Mouse (Mus musculus) heart, adult 11 months (tissue): ENCODE measurements around the gene Zfp592.
"Not testable (repeated sequence)": the region's sequence is repeated elsewhere in the genome, so short reads cannot be mapped to it uniquely, and the experiment has no call there.

ENCODE experiments used
- DNase-seq: peaks from one replicate; pipeline ENCODE4 v3.0.0; 2022

The Zfp592 gene

GRCm38 (mm10) chr7:80992980-80993833, at the start of gene Zfp592:
Gene Zfp592, plus strand, starts transcription at chr7:80993681.
- DNase-seq, result peak; percentile 99

GRCm38 (mm10) chr7:80947445-80948350, 45.8 kb upstream of the Zfp592 start, which contains the start of gene Sec11a:
Gene Sec11a, minus strand, starts transcription at chr7:80947780.
- peak; percentile 99 for DNase-seq

- DNase-seq, result peak; percentile 34
These were observed 42.0 kb upstream of the Zfp592 start for GRCm38 (mm10) chr7:80951461-80951860.

- peak; percentile 34 for DNase-seq
These were observed 41.3 kb upstream of the Zfp592 start for GRCm38 (mm10) chr7:80952140-80952539.

- DNase-seq, result peak; percentile 55
These were observed 39.2 kb upstream of the Zfp592 start for GRCm38 (mm10) chr7:80954251-80954650.

- peak; percentile 39 for DNase-seq
These were observed 36.6 kb upstream of the Zfp592 start for GRCm38 (mm10) chr7:80956891-80957290.

GRCm38 (mm10) chr7:80959003-80959402, 34.5 kb upstream of the Zfp592 start:
- peak; percentile 36 for DNase-seq

GRCm38 (mm10) chr7:80962799-80963198, 30.7 kb upstream of the Zfp592 start:
- peak; percentile 10 for DNase-seq

GRCm38 (mm10) chr7:80970913-80971312, 22.6 kb upstream of the Zfp592 start:
- peak; percentile 82 for DNase-seq

GRCm38 (mm10) chr7:80971419-80971818, 22.1 kb upstream of the Zfp592 start:
- DNase-seq, result peak; percentile 62

GRCm38 (mm10) chr7:80972082-80972481, 21.4 kb upstream of the Zfp592 start:
- DNase-seq, result no peak

GRCm38 (mm10) chr7:80972920-80973637, 20.4 kb upstream of the Zfp592 start:
- peak; percentile 79 for DNase-seq

GRCm38 (mm10) chr7:80973638-80974015, 19.9 kb upstream of the Zfp592 start:
- DNase-seq, result not testable (repeated sequence)

- peak; percentile 55 for DNase-seq
These were observed 12.9 kb upstream of the Zfp592 start for GRCm38 (mm10) chr7:80980566-80980965.

- peak; percentile 57 for DNase-seq
These were observed 6.9 kb upstream of the Zfp592 start for GRCm38 (mm10) chr7:80986458-80987187.

GRCm38 (mm10) chr7:80987805-80988625, 5.5 kb upstream of the Zfp592 start:
- no peak for DNase-seq

GRCm38 (mm10) chr7:80990276-80990675, 3.2 kb upstream of the Zfp592 start:
- DNase-seq, result peak; percentile 84

- peak; percentile 87 for DNase-seq
These were observed 1.9 kb upstream of the Zfp592 start for GRCm38 (mm10) chr7:80991589-80991988.

- DNase-seq, result peak; percentile 86
These were observed 1.4 kb upstream of the Zfp592 start for GRCm38 (mm10) chr7:80992063-80992462.

- no peak for DNase-seq
These were observed 876 bp upstream of the Zfp592 start for GRCm38 (mm10) chr7:80992631-80992979.
